Mouse (Mus musculus) adrenal gland, postnatal 36 days (tissue): ENCODE measurements around the gene Mroh3. TPM values are rescaled to one million over a fixed set of nuclear protein-coding genes. Genes with fewer than 3 reads are reported as not detected.

Experiments
- total RNA-seq, 2 experiments: library from RNA; stranded (reverse); gene quantifications; 2 replicates each; pipeline ENCODE4 v1.2.3; 2021

The Mroh3 gene
- total RNA-seq, 2 experiments from 2014 or later: not detected

Other genes with a start within 250 kb of the Mroh3 start
- under 1 TPM in 1 of 2 experiments, not detected in 1; 0.07 TPM for gene Igfn1, start 206.5 kb downstream of the Mroh3 start, total RNA-seq
- 10 to 100 TPM; 32.4 to 43.1 TPM for gene Tmem9, start 204.7 kb downstream of the Mroh3 start, total RNA-seq
- not detected for gene Ascl5, start 162.0 kb downstream of the Mroh3 start, total RNA-seq
- under 1 TPM; 0.10 to 0.23 TPM for gene Cacna1s, start 160.1 kb downstream of the Mroh3 start, total RNA-seq
- gene Kif21b, start 81.4 kb downstream of the Mroh3 start, total RNA-seq: 1 to 10 TPM; 2.4 TPM
- gene Inava, start 21.4 kb upstream of the Mroh3 start, total RNA-seq: not detected
- not detected for gene Gpr25, start 48.0 kb upstream of the Mroh3 start, total RNA-seq
- 10 to 100 TPM; 39.0 to 46.4 TPM for gene Camsap2, start 133.3 kb upstream of the Mroh3 start, total RNA-seq
- 10 to 100 TPM; 10.5 to 14.8 TPM for gene Ddx59, start 202.4 kb upstream of the Mroh3 start, total RNA-seq